Mouse (Mus musculus) megakaryocyte, embryonic 14.5 days (primary cell): ENCODE measurements around the gene Slc41a2.

Source experiments
- FLI1 ChIP-seq: IDR thresholded peaks from 2 replicates; pipeline ENCODE4 v1.6.1; 2012; ENCODE audit warnings: low read length, inconsistent platforms, mixed read lengths
- GATA1 ChIP-seq: IDR thresholded peaks from 3 replicates; pipeline ENCODE4 v1.6.1; 2012; ENCODE audit warnings: mixed read lengths, low read length, inconsistent platforms, borderline replicate concordance

DNA sequence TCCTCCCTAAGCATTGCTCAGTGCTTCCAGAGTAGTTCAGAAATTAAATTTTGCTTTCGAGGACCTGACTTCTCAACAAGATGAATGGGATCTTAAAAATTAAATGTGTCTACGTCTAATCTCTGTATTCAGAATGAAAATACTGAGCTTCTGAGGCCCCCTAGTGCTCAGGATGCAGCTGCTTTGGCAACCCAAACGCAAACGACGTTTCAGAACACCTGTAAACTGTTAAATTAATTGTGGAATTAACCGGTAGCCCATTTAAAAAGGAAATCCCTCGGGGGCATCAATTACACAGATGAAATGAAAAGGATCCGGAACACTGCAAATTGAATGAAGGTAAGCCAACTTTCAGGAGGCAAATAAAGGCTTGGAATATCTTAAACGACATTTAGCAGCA, 42.9 kb downstream of the Slc41a2 start:
- TF ChIP-seq GATA1: no peak
- no peak for TF ChIP-seq FLI1
